Mouse (Mus musculus): Measurements from ENCODE around the gene Ttll5.

Gene Ttll5

DNA sequence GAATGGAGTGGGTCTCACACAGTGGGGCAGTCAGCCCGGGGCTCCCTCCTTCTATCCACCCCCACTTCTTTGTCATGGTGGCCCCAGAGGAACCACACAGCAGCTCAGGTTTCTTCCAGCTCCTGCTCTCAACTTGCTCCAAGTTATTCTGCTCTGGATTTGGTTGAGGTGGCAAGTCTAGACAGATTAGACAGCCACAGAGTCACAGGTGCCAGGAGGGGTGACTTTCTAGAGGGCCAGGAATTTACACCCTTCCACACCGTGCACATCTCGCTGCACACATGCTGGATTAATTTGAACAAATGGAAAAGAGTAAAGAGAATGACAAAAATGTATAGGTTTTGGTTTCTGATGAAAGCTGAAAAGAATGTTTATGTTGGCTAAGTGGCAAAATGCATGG lies 276.3 kb downstream of the Ttll5 start:
- DNase-seq (ENCODE audit: low spot score): no peak

GRCm38 (mm10) chr12:86102686-86103085 lies 278.2 kb downstream of the Ttll5 start:
- DNase-seq (ENCODE audit: low spot score): no peak

- no peak for DNase-seq (ENCODE audit: low spot score)
These were observed 278.9 kb downstream of the Ttll5 start for GRCm38 (mm10) chr12:86103391-86103790.

- no peak for DNase-seq (ENCODE audit: low spot score)
These were observed 279.4 kb downstream of the Ttll5 start for GRCm38 (mm10) chr12:86103852-86104251.

DNA sequence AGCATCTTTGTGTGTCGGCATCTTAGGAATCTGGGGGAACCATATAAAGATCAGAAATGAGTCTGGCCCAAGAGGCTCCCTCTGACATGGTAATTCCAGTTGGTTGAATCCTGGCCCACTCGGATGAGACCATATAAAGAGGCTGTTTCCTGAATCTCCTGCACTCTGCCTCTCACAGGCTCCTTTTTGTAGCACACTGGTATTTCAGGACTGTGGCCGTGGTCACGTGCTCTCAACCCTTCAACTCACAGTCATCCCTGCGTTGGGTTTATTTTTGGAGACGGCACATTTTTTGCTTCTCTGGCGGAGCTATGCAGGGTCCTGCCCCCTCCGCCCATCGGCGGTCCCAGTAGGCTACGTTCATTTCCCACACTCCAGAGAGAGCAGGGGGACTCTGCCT lies 279.8 kb downstream of the Ttll5 start:
- no peak for DNase-seq (ENCODE audit: low spot score)

- DNase-seq (ENCODE audit: low spot score): no peak
These were observed 281.1 kb downstream of the Ttll5 start for GRCm38 (mm10) chr12:86105546-86105945.

- DNase-seq (ENCODE audit: low spot score): no peak
These were observed 281.6 kb downstream of the Ttll5 start for GRCm38 (mm10) chr12:86106086-86106485.

GRCm38 (mm10) chr12:86107645-86108044 lies 283.2 kb downstream of the Ttll5 start:
- no peak for DNase-seq (ENCODE audit: low spot score)

DNA sequence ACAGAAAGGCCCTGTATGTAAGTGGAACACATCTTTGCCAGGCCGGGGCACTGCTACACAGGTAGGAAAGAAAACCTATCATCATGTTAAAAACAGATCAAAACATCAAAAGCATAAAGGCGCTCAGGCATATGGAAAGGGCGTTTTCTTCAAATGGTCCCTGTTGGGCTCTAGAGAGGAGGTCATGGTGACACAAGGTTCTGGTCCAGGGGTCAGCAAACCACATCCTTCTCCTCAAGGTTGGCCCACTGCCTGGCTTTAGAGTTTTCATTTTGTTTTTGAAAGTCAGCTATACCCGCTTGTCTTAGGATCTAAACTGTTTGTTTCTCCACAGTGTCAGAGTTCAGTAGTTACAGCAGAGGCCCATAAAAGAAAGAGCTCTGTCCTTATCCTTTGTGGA lies 285.1 kb downstream of the Ttll5 start:
- no peak for DNase-seq (ENCODE audit: low spot score)

DNA sequence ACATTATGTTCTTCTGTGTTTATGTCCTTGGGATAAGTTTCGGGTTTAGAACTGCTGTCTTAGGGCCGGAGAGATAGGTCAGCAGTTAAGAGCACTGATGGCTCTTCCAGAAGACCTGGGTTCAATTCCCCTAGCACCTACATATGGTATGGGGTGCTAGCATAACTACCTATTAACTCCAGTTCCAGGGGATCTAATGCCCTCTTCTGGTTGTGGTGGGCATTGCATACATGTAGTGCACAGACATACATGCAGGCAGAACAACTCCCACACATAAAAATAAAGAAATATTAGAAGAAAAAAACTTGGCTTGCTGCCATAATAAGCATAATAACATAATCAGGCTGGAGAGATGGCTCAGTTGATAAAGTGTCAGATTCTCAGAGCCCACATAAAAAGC lies 286.2 kb downstream of the Ttll5 start:
- no peak for DNase-seq (ENCODE audit: low spot score)

Data from ovary, adult 18-20 months (tissue).